Mouse (Mus musculus): ENCODE data around the gene Fgfr2. TPM values are rescaled to one million over a fixed set of nuclear protein-coding genes. Genes with fewer than 3 reads are reported as not detected.

Fgfr2 gene
- polyA plus RNA-seq, 1 experiment from 2014 or later, result 24.9 TPM

DNA sequence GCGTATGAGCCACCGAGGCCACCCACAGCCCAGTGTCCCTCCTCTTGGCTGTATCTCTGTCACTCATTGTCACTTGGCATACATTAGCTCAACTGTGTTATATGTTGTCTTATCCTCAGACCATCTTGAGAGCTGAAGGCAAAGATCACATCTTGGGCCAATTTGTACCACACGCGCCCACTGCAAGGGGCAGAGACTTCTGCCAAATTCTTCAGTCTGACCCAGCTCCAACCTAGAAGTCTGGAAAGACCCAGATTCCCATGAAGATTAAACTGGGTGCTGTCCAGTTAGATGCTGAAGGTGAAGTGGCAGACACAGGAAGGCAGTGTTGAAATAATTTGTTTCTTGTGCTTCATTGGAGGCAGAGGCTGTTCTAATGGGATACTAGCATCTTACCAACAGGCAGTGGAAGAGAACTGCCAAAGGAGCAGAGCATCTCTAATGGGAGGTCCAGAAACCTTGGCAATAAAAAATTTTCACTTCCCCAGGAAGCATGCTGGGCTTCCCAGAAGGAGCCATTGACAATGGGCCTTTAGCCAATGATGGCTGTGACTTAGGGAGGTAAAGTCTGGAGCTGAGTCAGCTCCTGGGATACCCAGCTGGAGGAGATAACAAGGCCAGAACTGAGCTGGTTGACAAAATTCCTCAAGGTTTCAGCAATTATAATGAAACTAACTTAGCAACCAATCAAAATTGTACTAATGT, 514.7 kb downstream of the Fgfr2 start:
- Histone ChIP-seq H3K9me3 (replicated peaks; ENCODE audit: control insufficient read depth, low read length) (no peaks in the 10 kb centered on the region), H3K27ac (ENCODE audit: low read depth, low read length) (no peak overlapping the region), H3K27me3 (ENCODE audit: control insufficient read depth, insufficient read depth, low read length) (peaks cover 5% of the 10 kb centered on the region), H3K9ac (ENCODE audit: low read depth, low read length) (no peak overlapping the region), H3K36me3 (ENCODE audit: control insufficient read depth, insufficient read depth, low read length) (no peaks in the 10 kb centered on the region), H3K4me3 (ENCODE audit: low read depth, low read length) (no peak overlapping the region), H3K4me1 (ENCODE audit: control insufficient read depth, insufficient read depth, low read length) (no peaks in the 10 kb centered on the region), H3K4me2 (no peak overlapping the region)
- ATAC-seq (replicated peaks; ENCODE audit: insufficient number of reproducible peaks, low FRiP score, low TSS enrichment), result no peak
- 83% methylated on average over 4 of the region's 4 CpGs for WGBS (ENCODE audit: insufficient replicate concordance)

DNA sequence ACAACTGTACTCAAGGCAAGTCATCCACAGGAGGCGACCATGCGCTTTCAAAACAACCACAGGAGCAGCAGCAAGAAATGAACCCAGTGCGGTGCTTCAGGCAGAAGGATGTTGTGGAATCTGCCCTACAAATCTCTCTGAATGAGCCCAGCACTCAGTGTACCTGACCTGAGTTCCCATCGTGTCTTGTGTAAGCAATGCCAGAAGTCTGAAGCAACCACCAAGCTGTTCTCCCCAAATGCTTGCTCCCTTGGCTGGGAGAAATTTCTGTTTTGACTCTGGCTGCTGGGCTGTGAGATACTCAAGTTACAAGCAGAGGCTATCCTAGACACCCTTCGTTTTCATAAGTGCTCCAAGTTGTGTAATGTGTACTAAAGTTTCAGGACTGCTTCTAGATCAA, 517.5 kb downstream of the Fgfr2 start:
- Histone ChIP-seq H3K4me3 (ENCODE audit: low read depth, low read length) (no peak overlapping the region), H3K9ac (ENCODE audit: low read depth, low read length) (no peak overlapping the region), H3K4me2 (no peak overlapping the region), H3K9me3 (replicated peaks; ENCODE audit: control insufficient read depth, low read length) (no peaks in the 10 kb centered on the region), H3K36me3 (ENCODE audit: control insufficient read depth, insufficient read depth, low read length) (no peaks in the 10 kb centered on the region), H3K4me1 (ENCODE audit: control insufficient read depth, insufficient read depth, low read length) (no peaks in the 10 kb centered on the region), H3K27me3 (ENCODE audit: control insufficient read depth, insufficient read depth, low read length) (peaks cover 27% of the 10 kb centered on the region), H3K27ac (ENCODE audit: low read depth, low read length) (no peak overlapping the region)
- ATAC-seq (replicated peaks; ENCODE audit: insufficient number of reproducible peaks, low FRiP score, low TSS enrichment), result no peak
- 54% methylated on average over 5 of the region's 5 CpGs for WGBS (ENCODE audit: insufficient replicate concordance)

DNA sequence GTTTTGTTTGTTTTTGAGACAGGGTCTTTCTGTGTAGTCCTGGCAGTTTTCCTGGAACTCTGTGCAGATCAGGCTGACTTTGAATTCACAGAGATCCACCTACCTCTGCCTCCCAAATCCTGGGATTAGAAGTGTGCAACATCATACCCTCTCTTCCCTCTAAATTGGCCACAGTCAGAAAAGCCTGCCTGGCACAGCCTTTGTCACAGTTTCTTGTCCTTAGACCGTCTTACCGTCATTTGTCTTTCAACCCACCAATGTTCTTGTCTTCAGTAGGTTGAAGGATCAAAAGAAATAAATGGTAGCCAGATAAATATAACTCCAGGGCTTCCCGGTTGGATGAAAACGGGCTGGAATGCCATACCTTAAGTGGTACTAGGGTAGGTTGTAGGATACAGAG, 518.4 kb downstream of the Fgfr2 start:
- H3K4me2 ChIP-seq, result no peak overlapping the region
- H3K4me1 ChIP-seq (ENCODE audit: control insufficient read depth, insufficient read depth, low read length), result 0 out of 2 replicates have a peak, but pooled peaks cover 2% of the 10 kb centered on the region
- no peak overlapping the region for H3K9ac ChIP-seq (ENCODE audit: low read depth, low read length)
- no peaks in the 10 kb centered on the region for H3K36me3 ChIP-seq (ENCODE audit: control insufficient read depth, insufficient read depth, low read length)
- no peak overlapping the region for H3K27ac ChIP-seq (ENCODE audit: low read depth, low read length)
- ATAC-seq (replicated peaks; ENCODE audit: insufficient number of reproducible peaks, low FRiP score, low TSS enrichment), result no peak
- no peak overlapping the region for H3K4me3 ChIP-seq (ENCODE audit: low read depth, low read length)
- peaks cover 37% of the 10 kb centered on the region for H3K27me3 ChIP-seq (ENCODE audit: control insufficient read depth, insufficient read depth, low read length)
- 71% methylated on average over 4 of the region's 4 CpGs for WGBS (ENCODE audit: insufficient replicate concordance)
- no peaks in the 10 kb centered on the region for H3K9me3 ChIP-seq (replicated peaks; ENCODE audit: control insufficient read depth, low read length)

DNA sequence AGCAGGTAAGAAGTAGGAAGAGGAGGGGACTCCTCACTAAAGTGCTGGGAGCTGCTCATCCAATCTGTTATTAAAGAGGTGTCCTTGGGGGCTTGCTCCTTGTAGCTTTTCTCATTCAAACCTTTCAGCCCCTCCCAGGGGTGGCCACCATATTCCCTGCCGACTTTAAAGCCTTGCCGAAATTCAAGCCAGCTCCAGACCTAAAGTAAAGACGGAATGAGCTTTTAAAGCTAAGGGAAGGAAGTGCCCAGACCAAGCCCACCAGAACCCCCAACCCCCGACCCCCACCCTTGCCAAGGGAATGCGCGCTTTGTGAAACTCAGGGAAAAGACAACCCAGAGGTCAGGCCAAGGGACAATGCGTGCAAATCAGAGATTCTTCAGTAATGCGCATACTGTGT, 522.2 kb downstream of the Fgfr2 start:
- WGBS (ENCODE audit: insufficient replicate concordance), result 13% methylated on average over 8 of the region's 8 CpGs
- no peak for ATAC-seq (replicated peaks; ENCODE audit: insufficient number of reproducible peaks, low FRiP score, low TSS enrichment)
- H3K36me3 ChIP-seq (ENCODE audit: control insufficient read depth, insufficient read depth, low read length), result no peaks in the 10 kb centered on the region

DNA sequence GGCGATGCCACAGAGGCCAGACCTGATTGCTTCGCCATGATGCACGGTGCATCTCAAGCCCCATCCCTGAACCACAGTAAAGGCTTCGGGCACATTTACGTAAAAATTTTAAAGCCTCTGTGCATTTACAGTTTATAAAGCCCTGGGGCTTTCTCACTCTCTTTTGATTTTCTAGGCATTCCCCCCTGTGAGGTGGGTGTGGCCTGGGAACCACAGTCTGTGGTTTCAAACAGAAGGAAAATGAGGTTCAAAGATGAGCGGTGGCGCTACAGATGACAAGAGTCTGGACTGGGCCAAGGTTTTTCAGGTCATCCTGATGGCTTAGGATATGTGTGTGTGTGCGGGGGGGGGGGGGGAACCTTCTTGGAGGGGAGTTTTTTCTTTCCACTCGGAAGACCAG, 523.1 kb downstream of the Fgfr2 start:
- H3K9me3 ChIP-seq (replicated peaks; ENCODE audit: control insufficient read depth, low read length), result no peaks in the 10 kb centered on the region
- no peak for ATAC-seq (replicated peaks; ENCODE audit: insufficient number of reproducible peaks, low FRiP score, low TSS enrichment)
- no peak overlapping the region for H3K9ac ChIP-seq (ENCODE audit: low read depth, low read length)
- no peaks in the 10 kb centered on the region for H3K36me3 ChIP-seq (ENCODE audit: control insufficient read depth, insufficient read depth, low read length)
- H3K4me1 ChIP-seq (ENCODE audit: control insufficient read depth, insufficient read depth, low read length), result peaks cover 14% of the 10 kb centered on the region; the same call in 1 of the 2 replicates
- peak overlapping the region; percentile 44 for H3K4me3 ChIP-seq (ENCODE audit: low read depth, low read length)
- H3K27ac ChIP-seq (ENCODE audit: low read depth, low read length), result no peak overlapping the region
- 3% methylated on average over 9 of the region's 9 CpGs for WGBS (ENCODE audit: insufficient replicate concordance)
- H3K27me3 ChIP-seq (ENCODE audit: control insufficient read depth, insufficient read depth, low read length), result peaks cover 75% of the 10 kb centered on the region
- peak overlapping the region; percentile 71 for H3K4me2 ChIP-seq

More for the DNA sequence above, 522.2 kb downstream of the Fgfr2 start:
- peaks cover 72% of the 10 kb centered on the region for H3K27me3 ChIP-seq (ENCODE audit: control insufficient read depth, insufficient read depth, low read length)
- H3K27ac ChIP-seq (ENCODE audit: low read depth, low read length), result no peak overlapping the region
- H3K4me2 ChIP-seq, result no peak overlapping the region
- peaks cover 14% of the 10 kb centered on the region; the same call in 1 of the 2 replicates for H3K4me1 ChIP-seq (ENCODE audit: control insufficient read depth, insufficient read depth, low read length)
- H3K9ac ChIP-seq (ENCODE audit: low read depth, low read length), result no peak overlapping the region
- no peak overlapping the region for H3K4me3 ChIP-seq (ENCODE audit: low read depth, low read length)
- H3K9me3 ChIP-seq (replicated peaks; ENCODE audit: control insufficient read depth, low read length), result no peaks in the 10 kb centered on the region

DNA sequence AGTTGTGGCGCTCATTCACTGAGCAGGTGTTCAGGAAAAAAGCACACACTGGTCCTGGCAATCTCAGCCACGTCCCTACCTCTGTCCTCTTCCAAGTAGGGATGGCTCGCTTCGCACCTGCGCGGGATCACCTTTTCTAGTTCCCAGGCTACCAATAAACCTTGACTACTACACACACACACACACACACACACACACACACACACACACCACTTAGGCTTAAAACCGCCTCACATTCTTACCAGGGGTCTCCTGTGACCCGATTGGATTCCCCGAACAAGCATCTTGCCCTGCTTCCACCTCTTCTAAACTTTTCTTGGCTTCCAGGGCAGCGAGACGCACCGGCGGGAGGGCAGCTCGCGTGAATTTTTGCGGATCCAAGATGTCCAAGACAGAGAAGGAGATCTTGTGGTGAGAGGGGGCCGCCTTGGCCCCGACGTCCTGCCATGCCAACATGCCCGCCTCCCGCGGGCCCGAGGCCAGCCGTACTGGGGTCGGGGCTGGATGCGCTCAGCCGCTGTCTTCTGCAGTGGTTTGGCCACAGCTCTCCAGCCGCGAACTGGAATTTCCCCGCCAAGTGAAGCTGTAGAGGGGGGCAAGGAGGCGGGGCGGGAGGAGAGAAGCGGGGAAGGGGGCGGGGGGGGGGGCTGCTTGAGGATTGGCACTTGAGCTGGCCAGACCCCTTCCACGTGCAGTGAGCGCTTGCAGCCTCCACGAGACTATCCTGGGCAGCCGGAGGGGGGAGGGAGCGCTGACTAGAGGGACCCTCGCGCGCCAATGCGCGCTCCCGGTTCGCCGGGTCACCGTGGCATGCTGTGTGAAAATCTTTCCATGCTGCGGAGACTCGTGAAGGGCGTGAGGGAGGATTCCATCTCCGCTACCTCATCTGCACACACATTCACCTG, 523.8 kb downstream of the Fgfr2 start, which contains the start of gene Nkx1-2:
Gene Nkx1-2, minus strand, starts transcription at position 567 of the 905 bp plus-strand sequence.
- Histone ChIP-seq H3K27ac (ENCODE audit: low read depth, low read length) (no peak within 1 kb of the TSS), H3K9ac (ENCODE audit: low read depth, low read length) (peak within 1 kb of the TSS; percentile 55; the same call in 1 of the 2 replicates), H3K4me1 (ENCODE audit: control insufficient read depth, insufficient read depth, low read length) (peaks cover 14% of the 10 kb centered on the region; the same call in 1 of the 2 replicates), H3K4me3 (ENCODE audit: low read depth, low read length) (peak within 1 kb of the TSS; percentile 44), H3K4me2 (peak within 1 kb of the TSS; percentile 71), H3K9me3 (replicated peaks; ENCODE audit: control insufficient read depth, low read length) (no peaks in the 10 kb centered on the region), H3K27me3 (ENCODE audit: control insufficient read depth, insufficient read depth, low read length) (peaks cover 75% of the 10 kb centered on the region), H3K36me3 (ENCODE audit: control insufficient read depth, insufficient read depth, low read length) (no peaks in the 10 kb centered on the region)
- WGBS (ENCODE audit: insufficient replicate concordance), result under 1% methylated on average over 49 of the region's 52 CpGs
- ATAC-seq (replicated peaks; ENCODE audit: insufficient number of reproducible peaks, low FRiP score, low TSS enrichment), result no peak

DNA sequence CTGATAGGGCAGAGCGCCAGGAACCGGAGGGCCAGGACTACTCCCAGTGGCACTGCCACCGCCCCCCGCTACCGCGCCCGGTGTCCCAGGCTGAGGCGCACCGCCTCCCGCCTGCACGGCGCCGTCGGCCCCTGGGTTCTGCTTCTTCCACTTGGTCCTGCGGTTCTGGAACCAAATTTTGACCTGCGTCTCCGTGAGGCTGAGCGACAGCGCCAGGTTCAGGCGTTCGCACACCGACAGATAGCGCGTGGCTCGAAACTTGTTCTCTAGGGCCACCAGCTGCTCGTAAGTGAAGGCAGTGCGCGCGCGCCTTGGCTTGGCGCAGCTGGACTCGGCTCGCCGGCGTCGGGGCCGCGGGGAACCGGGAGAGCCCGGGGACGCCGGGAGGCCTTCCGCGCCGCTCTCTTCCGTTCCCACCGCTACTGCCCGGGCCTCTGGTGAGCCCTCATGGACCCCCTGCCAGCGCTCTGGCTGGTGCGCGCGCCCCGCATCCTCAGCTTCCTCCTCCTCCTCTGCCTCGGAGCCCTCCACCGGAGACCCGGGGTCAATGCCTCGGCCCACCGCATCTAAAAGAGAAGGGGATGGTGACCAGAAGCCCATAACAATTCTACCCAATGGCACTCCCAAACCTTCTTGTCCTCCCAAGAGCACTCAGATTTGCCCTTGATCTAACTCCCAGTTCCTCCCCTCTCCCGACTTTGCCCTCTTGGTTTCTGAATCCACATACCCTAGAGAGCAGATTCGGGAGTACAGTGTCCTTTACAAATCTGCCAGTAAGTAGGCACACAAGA, 525.7 kb downstream of the Fgfr2 start:
- Histone ChIP-seq H3K36me3 (ENCODE audit: control insufficient read depth, insufficient read depth, low read length) (no peaks in the 10 kb centered on the region), H3K4me3 (ENCODE audit: low read depth, low read length) (peak overlapping the region; percentile 59), H3K27me3 (ENCODE audit: control insufficient read depth, insufficient read depth, low read length) (peaks cover 68% of the 10 kb centered on the region), H3K27ac (ENCODE audit: low read depth, low read length) (no peak overlapping the region), H3K4me2 (peak overlapping the region; percentile 96), H3K9me3 (replicated peaks; ENCODE audit: control insufficient read depth, low read length) (no peaks in the 10 kb centered on the region), H3K9ac (ENCODE audit: low read depth, low read length) (0 out of 2 replicates have a peak overlapping the region, but pooled peaks have one; percentile 18), H3K4me1 (ENCODE audit: control insufficient read depth, insufficient read depth, low read length) (peaks cover 14% of the 10 kb centered on the region; the same call in 1 of the 2 replicates)
- WGBS (ENCODE audit: insufficient replicate concordance), result under 1% methylated on average over 58 of the region's 60 CpGs
- ATAC-seq (replicated peaks; ENCODE audit: insufficient number of reproducible peaks, low FRiP score, low TSS enrichment), result no peak

Data from heart, embryonic 11.5 days (tissue).